Mouse (Mus musculus) stomach, postnatal 0 days (tissue): Measurements from ENCODE around the gene Ostf1. TPM values are rescaled to one million over a fixed set of nuclear protein-coding genes. Genes with fewer than 3 reads are reported as not detected.
"Not testable (repeated sequence)": the region's sequence is repeated elsewhere in the genome, so short reads cannot be mapped to it uniquely, and the experiment has no call there.

Source experiments
- ATAC-seq: fragments of 200-750 bp; cut with Nextera tagmentation; 2 replicates; pipeline ENCODE4 v1.8.0; 2017; ENCODE audit not compliant: low FRiP score, low TSS enrichment
- DNase-seq: peaks from one replicate; pipeline ENCODE4 v3.0.0-alpha.2; 2016; ENCODE audit warnings: low spot score
- H3K27ac ChIP-seq: fragments of 300-500 bp; sonication (generic); replicated peaks from 2 replicates; pipeline ENCODE4 v1.5.1; 2014; ENCODE audit warnings: mild to moderate bottlenecking, control low read depth
- H3K27me3 ChIP-seq: fragments of 300-500 bp; sonication (generic); 2 replicates; pipeline ENCODE4 v1.6.1; 2014; ENCODE audit warnings: low read length; ENCODE audit not compliant: control insufficient read depth, insufficient read depth
- H3K36me3 ChIP-seq: fragments of 300-500 bp; sonication (generic); 2 replicates; pipeline ENCODE4 v1.6.1; 2014; ENCODE audit warnings: low read length, mixed read lengths; ENCODE audit not compliant: control insufficient read depth, insufficient read depth
- H3K4me1 ChIP-seq: fragments of 300-500 bp; sonication (generic); replicated peaks from 2 replicates; pipeline ENCODE4 v1.6.1; 2014; ENCODE audit warnings: antibody characterized with exemption; ENCODE audit not compliant: control insufficient read depth, insufficient read depth
- H3K4me2 ChIP-seq: fragments of 300-500 bp; sonication (generic); replicated peaks from 2 replicates; pipeline ENCODE4 v1.6.1; 2014; ENCODE audit warnings: low read depth, mild to moderate bottlenecking, control low read depth, moderate library complexity
- H3K4me3 ChIP-seq: fragments of 300-500 bp; sonication (generic); 2 replicates; pipeline ENCODE4 v1.5.1; 2014; ENCODE audit warnings: low read depth, low read length, control low read depth
- H3K9ac ChIP-seq: fragments of 300-500 bp; sonication (generic); 2 replicates; pipeline ENCODE4 v1.6.1; 2014; ENCODE audit warnings: mild to moderate bottlenecking, low read length, control low read depth, mixed read lengths
- H3K9me3 ChIP-seq: fragments of 300-500 bp; sonication (generic); 2 replicates; pipeline ENCODE4 v1.6.1; 2016; ENCODE audit warnings: low read length; ENCODE audit not compliant: control insufficient read depth
- CTCF ChIP-seq: IDR thresholded peaks from 2 replicates; pipeline ENCODE4 v1.5.1; 2016; ENCODE audit warnings: antibody characterized with exemption, low read depth, mild to moderate bottlenecking, moderate library complexity
- EP300 ChIP-seq: optimal IDR thresholded peaks from 2 replicates; pipeline ENCODE3; 2016; ENCODE audit warnings: antibody characterized with exemption
- WGBS: fragments of 180-500 bp; shearing (Covaris S2); extraction: QIAGEN DNeasy Blood & Tissue Kit; methylation state at CpG from one replicate; pipeline ENCODE4 v1.1.7; 2014; 5-methylcytosine and 5-hydroxymethylcytosine counted together
- polyA plus RNA-seq: library from polyadenylated mRNA; unstranded; fragments of >200 nt; fragmentation: Nextera tagmentation; extraction: Ambion mirVana; gene quantifications from 2 replicates; pipeline ENCODE4 v1.2.1, GENCODE M21; 2015

The Ostf1 gene
- polyA plus RNA-seq, 1 experiment from 2014 or later: 129 TPM

DNA sequence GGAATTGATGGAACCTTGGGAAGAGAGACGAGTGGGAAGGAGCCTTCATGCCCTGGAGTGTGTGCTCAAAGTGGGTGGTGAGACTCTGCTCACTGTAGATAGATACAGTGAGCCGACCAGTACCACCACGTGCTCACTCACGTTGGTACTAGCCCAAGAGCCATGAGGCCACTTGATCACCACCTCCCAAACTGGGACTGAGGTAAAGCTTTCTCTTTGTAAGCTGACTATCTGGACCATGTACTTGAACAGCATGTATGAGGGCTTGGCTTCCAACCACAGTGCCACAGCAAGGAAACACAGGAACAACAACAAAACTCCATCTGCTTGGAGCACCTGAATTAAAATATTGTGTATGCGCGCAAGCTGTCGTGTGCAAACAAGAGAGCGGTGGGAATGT is 42.3 kb downstream of the Ostf1 start:
- no peak for TF ChIP-seq EP300
- no peak for TF ChIP-seq CTCF
- H3K9me3 ChIP-seq: no peaks in the 10 kb centered on the region
- H3K4me3 ChIP-seq: no peak overlapping the region
- DNase-seq (no peak), ATAC-seq (no peak)
- H3K27ac ChIP-seq: no peak overlapping the region
- H3K4me2 ChIP-seq: no peak overlapping the region
- no peaks in the 10 kb centered on the region for H3K27me3 ChIP-seq
- WGBS: 86% methylated on average over 8 of the region's 8 CpGs
- no peaks in the 10 kb centered on the region for H3K4me1 ChIP-seq
- H3K9ac ChIP-seq: no peak overlapping the region
- H3K36me3 ChIP-seq: no peaks in the 10 kb centered on the region; the same call in 1 of the 2 replicates

DNA sequence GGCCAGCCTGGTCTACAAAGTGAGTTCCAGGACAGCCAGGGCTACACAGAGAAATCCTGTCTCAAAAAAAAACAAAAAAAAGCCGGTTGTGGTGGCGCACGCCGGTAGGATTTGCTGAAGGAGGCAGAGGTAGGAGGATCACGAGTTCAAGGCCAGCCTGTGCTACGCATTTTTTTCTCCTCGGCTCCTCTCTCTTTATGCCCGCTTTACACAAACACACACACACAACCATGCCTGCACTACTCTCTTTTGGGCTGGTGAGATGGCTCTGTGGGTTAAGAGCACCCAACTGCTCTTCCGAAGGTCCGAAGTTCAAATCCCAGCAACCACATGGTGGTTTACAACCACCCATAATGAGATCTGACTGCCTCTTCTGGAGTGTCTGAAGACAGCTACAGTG is 42.8 kb downstream of the Ostf1 start:
- not testable (repeated sequence) for H3K9ac ChIP-seq, H3K9me3 ChIP-seq, ATAC-seq, DNase-seq, H3K27me3 ChIP-seq, H3K36me3 ChIP-seq, H3K4me3 ChIP-seq, H3K27ac ChIP-seq, H3K4me2 ChIP-seq, H3K4me1 ChIP-seq
- WGBS: 91% methylated on average over 10 of the region's 10 CpGs

DNA sequence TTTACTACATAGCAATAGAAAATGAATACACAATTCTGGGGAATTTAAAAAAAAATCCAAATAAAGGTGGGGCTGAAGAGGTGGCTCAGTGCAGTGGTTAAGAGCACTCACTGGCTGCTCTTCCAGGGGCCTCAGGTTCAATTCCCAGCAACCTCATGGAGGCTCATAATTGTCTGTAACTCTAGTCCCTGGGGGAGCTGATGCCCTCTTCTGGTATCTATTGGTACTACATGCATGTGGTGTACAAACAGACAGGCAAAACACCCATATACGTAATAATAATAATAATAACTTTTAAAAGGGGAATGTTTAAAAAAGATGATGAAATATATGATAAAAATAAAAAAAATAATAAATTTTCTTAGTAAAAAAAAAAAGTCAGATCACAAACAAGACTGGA is 43.4 kb downstream of the Ostf1 start:
- no peaks in the 10 kb centered on the region for H3K27me3 ChIP-seq
- no peak overlapping the region for H3K27ac ChIP-seq
- TF ChIP-seq CTCF (peak; percentile 60), EP300 (no peak)
- H3K4me1 ChIP-seq: no peaks in the 10 kb centered on the region
- H3K4me2 ChIP-seq: no peak overlapping the region
- H3K4me3 ChIP-seq: no peak overlapping the region
- WGBS: 98% methylated on average over 1 of the region's 1 CpGs
- no peak overlapping the region for H3K9ac ChIP-seq
- DNase-seq: no peak
- no peak for ATAC-seq
- no peaks in the 10 kb centered on the region for H3K9me3 ChIP-seq
- no peaks in the 10 kb centered on the region; the same call in 1 of the 2 replicates for H3K36me3 ChIP-seq

DNA sequence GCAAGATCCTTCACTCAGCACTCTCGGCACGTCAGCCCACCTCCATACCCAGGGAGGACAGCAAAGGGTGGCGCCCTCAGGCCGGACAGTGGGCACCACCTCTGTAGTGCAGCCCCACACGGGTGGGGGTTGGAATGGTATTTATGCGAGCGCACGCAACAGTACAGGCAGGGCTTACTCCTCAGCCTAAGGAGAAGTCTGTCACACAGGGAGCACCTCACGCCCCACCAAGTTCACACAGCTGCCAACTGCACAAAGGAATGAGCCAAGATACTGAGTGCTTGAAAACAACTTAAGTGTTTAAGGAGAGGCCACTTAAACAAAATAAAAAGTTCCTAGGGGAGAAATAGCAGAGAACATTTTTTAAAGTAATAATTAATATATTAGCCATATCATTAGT is 44.5 kb downstream of the Ostf1 start:
- Histone ChIP-seq H3K4me3 (no peak overlapping the region), H3K27me3 (no peaks in the 10 kb centered on the region), H3K36me3 (no peaks in the 10 kb centered on the region; the same call in 1 of the 2 replicates), H3K4me2 (no peak overlapping the region), H3K27ac (no peak overlapping the region), H3K4me1 (no peaks in the 10 kb centered on the region), H3K9ac (no peak overlapping the region), H3K9me3 (no peaks in the 10 kb centered on the region)
- WGBS: 85% methylated on average over 9 of the region's 9 CpGs
- DNase-seq (no peak), ATAC-seq (no peak)
- TF ChIP-seq EP300: no peak
- no peak for TF ChIP-seq CTCF

DNA sequence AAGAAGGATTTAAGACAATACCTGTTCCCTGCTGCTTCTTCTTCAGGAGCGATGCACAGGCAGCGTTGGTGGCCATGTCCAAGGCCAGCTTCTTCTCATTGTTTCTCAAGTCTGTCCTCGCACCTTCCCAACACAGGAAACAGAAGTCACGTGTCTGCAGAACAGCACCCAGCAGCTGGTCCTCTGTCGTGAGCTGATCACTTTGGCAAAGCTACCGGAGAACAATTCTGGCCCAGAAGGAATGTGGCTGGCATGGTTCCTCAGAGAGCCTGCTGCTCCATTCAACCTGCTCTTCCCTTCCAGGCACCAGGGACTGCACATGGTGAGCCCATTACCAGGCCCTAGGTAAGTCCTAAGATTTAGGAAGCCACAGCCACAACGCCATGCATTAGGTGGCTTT is 47.0 kb downstream of the Ostf1 start:
- H3K4me1 ChIP-seq: no peaks in the 10 kb centered on the region
- H3K4me2 ChIP-seq: no peak overlapping the region
- DNase-seq (no peak), ATAC-seq (no peak)
- 92% methylated on average over 7 of the region's 7 CpGs for WGBS
- no peaks in the 10 kb centered on the region for H3K9me3 ChIP-seq
- H3K36me3 ChIP-seq: no peaks in the 10 kb centered on the region; the same call in 1 of the 2 replicates
- no peak overlapping the region for H3K9ac ChIP-seq
- H3K27ac ChIP-seq: no peak overlapping the region
- no peaks in the 10 kb centered on the region for H3K27me3 ChIP-seq
- no peak overlapping the region for H3K4me3 ChIP-seq
- no peak for TF ChIP-seq CTCF

DNA sequence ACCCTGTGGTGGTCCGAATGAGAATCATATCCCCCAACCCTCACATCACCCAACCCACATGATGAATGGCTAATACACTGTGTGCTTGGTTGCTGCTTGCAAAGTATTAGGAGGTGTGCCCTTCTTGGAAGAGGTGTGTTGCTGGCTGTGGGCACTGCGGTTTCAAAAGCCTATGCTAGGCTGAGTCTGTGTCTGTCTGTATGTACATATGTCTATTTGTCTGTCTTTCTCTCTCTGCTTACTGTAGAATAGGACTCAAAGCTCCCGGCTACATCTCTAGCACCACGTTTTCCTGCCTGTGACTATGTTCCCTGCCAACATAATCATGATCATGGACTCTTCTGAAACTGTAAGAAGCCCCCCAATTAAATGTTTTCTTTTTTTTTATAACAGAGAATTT is 47.9 kb downstream of the Ostf1 start:
- H3K4me3 ChIP-seq: no peak overlapping the region
- H3K9me3 ChIP-seq: no peaks in the 10 kb centered on the region
- ATAC-seq: no peak
- H3K9ac ChIP-seq: no peak overlapping the region
- TF ChIP-seq CTCF (no peak), EP300 (no peak)
- H3K27ac ChIP-seq: no peak overlapping the region
- no peaks in the 10 kb centered on the region for H3K27me3 ChIP-seq
- H3K4me2 ChIP-seq: no peak overlapping the region
- WGBS: 97% methylated on average over 4 of the region's 4 CpGs
- DNase-seq: no peak
- no peaks in the 10 kb centered on the region for H3K4me1 ChIP-seq
- no peaks in the 10 kb centered on the region; the same call in 1 of the 2 replicates for H3K36me3 ChIP-seq
